ENCODE assay signal across 25 mouse cellular contexts in genomic region chr5:48989145-48989659, GRCm38 (mm10).
"Had no signal": no experiment of that assay in that cellular context is flagged by ENCODE, and none has a peak within 500 bp of the region (broad histone marks: within the 10 kb centered on the region; RNA-seq: fewer than 3 reads in every experiment).

No protein-coding gene starts in this region.

- H3K27me3 ChIP-seq: heart, embryonic 13.5 days; heart, embryonic 15.5 days; hindbrain, embryonic 13.5 days; hindbrain, embryonic 15.5 days; kidney, embryonic 15.5 days; limb, embryonic 13.5 days had no signal

- H3K36me3 ChIP-seq: heart, embryonic 13.5 days; heart, embryonic 15.5 days; hindbrain, embryonic 13.5 days; hindbrain, embryonic 15.5 days; kidney, embryonic 15.5 days; limb, embryonic 13.5 days had no signal

- DNase-seq: forebrain, postnatal 0 days; gastrocnemius, postnatal 14 days; gastrocnemius, postnatal 36 days; heart, adult 11 months; heart, adult 2 months; heart, postnatal 14 days; heart, postnatal 36 days; kidney, adult 11 months; kidney, adult 2 months; kidney, adult 9 months; kidney, postnatal 14 days; kidney, postnatal 36 days; layer of hippocampus, adult 9-11 months; layer of hippocampus, postnatal 36 days; left cerebral cortex, postnatal 4 days had no signal

- H3K4me2 ChIP-seq: heart, embryonic 11.5 days; heart, embryonic 13.5 days; heart, embryonic 15.5 days; hindbrain, embryonic 13.5 days; hindbrain, embryonic 15.5 days; kidney, embryonic 15.5 days; limb, embryonic 13.5 days had no signal

- H3K4me1 ChIP-seq: heart, embryonic 13.5 days; heart, embryonic 15.5 days; hindbrain, embryonic 13.5 days; hindbrain, embryonic 15.5 days; kidney, embryonic 15.5 days; limb, embryonic 13.5 days had no signal

- H3K27ac ChIP-seq: heart, adult 2 months; heart, embryonic 13.5 days; heart, embryonic 15.5 days; hindbrain, embryonic 13.5 days; hindbrain, embryonic 15.5 days; hindbrain, postnatal 0 days; kidney, embryonic 15.5 days; kidney, postnatal 0 days; limb, embryonic 13.5 days had no signal

- H3K4me3 ChIP-seq: heart, adult 2 months; heart, embryonic 13.5 days; heart, embryonic 15.5 days; hindbrain, embryonic 13.5 days; hindbrain, embryonic 15.5 days; kidney, embryonic 15.5 days; limb, embryonic 13.5 days had no signal

- H3K9ac ChIP-seq: forebrain, postnatal 0 days; heart, embryonic 13.5 days; heart, embryonic 15.5 days; hindbrain, embryonic 13.5 days; hindbrain, embryonic 15.5 days; kidney, embryonic 15.5 days; limb, embryonic 13.5 days had no signal

- H3K9me3 ChIP-seq: heart, embryonic 13.5 days; heart, embryonic 15.5 days; hindbrain, embryonic 13.5 days; hindbrain, embryonic 15.5 days; kidney, embryonic 15.5 days; limb, embryonic 13.5 days had no signal

- ATAC-seq: forebrain, postnatal 0 days; hindbrain, postnatal 0 days; intestine, embryonic 16.5 days had no signal
